Mouse (Mus musculus) kidney, postnatal 25 days (tissue): ENCODE data around the gene Snai3.

ENCODE experiments used
- DNase-seq, 2 experiments: peaks; one replicate each; pipeline ENCODE4 v3.0.0; 2021; ENCODE audit warnings: mixed read lengths in 2 of 2

Snai3 gene

DNA sequence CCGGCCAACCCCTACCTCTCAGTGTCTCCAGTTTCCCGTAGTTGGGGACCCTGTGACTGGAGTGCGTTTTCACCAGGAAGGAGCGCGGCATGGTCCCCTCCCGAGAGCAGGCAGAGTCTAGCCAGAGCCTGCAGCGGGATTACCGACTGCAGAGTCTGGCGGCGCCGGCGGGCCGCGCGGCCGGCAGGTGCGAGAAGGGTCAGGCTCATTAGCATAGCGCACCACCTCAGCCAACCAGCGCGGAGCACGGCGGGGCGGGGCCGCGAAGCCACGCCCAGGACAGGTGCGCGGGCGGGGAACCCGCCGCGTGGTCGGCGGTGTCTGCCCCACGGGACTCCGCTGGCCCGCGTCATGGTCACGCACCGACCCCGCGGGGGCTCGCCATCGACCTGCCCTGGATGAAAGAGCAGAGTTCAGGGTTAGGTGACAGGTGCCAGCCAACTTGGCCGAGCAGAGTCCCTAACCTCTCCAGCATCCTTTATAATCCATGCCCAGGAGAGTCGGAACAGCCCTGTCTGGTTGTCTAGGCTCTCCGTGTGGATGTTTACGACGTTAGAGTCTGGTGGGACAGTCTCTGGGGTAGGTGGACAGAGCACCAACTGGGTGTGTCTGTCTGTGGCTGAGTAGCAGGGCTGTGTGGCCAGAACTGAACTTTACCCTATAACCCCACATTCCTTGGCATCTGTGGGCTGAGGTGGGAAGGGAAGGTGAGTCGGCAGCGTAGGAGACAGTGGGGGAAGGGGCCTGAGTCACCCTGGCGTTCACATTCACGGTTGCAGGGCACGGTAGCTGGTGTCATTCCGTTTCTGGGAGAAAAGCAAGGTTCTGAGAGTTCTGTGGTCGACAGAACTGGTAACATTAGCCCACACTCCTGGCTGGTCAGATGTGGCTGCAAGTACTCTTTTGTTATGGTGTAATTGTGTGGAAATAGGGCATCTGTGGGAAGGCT lies at the start of gene Snai3:
Gene Snai3, minus strand, starts transcription at position 210 of the 949 bp plus-strand sequence.
- DNase-seq, result peak; percentile 78 to 92

DNA sequence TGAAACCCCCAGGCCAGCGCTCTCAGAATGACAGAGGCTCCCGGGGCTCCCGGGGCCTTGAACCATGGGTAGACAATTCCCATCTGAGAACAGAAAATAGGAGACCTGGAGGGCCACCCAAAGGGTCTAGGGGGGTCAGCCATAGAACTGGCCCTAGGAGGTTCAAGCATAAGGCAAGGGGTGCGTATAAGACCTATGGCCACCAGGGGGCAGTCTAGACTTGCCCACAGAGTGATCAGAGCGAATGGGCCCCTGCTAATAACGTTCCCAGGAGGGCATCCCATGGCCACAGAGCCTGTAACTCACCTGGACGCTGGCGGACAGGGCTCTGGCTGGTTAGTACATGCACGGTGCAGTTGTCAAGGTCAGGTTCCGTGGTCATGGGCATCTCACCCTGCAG lies 40.3 kb upstream of the Snai3 start:
- peak; percentile 85 to 88 for DNase-seq

DNA sequence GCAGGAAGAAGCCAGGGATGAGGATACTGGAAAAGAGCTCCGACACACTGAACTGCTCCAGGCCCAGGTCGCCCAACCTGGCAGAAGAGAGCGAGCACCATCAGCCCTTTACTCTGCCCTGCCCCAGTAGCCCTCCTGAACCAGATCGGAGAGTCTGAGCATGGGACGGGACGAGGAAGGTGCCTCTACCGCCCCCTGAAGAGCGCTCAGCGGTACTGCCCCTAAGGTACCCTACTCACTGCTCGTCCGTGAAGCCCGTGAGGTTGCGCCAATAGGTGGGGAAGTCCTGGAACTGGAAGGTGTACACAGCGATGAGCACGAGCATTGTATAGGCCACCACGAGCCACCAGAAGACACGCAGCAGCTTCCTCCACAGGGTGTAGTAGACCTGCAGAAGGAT lies 37.4 kb upstream of the Snai3 start:
- DNase-seq, result no peak

DNA sequence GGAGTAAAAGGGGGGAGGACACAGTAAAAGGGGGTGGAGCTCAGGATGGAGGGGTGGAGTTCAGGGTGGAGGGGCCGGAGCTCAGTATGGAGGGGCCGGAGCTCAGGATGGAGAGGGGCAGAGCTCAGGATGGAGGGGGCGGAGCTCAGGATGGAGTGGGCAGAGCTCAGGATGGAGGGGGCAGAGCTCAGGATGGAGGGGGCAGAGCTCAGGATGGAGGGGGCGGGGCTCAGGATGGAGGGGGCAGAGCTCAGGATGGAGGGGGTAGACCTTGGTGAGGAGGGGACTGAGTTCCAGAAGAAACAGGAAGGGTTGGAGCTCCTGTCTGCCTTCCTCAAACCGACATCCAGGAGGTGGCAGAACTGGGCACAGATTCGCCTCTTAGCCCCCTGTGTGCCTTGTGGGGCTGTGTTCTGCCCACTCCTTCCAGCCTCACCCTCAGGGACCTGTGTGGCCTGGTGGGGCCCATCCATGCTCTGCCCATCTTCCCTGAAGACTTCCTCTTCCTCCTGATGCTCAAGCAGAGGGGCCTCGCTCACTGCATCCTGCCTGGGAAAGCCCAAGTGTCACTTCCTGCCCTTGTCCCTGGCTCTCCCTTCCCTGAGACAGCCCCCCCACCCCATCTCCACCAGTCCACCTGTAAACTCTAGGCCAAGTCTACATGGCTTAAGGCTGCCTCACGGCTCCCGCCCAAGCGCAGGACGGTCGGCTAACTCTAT lies 36.6 kb upstream of the Snai3 start:
- peak; percentile 54 to 68 for DNase-seq

DNA sequence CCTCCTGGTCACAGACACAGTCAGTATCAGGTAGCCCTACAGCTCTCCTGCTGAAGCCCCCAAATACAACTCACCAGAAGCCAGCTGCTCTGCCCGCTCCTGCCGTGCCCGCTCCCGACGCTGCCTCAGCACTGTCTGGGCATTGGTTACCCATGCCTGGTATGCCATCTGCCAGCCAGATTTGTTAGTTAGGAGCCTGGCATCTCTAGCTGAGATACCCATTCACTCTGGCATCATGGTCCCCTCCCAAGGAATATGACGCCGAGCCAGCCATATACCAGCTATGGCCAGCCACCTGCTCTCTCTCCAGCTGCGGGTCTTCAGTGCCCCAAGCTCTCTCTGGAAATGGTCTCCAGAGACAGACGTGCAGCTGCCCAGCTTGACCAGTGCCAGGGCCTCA lies 27.9 kb upstream of the Snai3 start:
- no peak for DNase-seq

DNA sequence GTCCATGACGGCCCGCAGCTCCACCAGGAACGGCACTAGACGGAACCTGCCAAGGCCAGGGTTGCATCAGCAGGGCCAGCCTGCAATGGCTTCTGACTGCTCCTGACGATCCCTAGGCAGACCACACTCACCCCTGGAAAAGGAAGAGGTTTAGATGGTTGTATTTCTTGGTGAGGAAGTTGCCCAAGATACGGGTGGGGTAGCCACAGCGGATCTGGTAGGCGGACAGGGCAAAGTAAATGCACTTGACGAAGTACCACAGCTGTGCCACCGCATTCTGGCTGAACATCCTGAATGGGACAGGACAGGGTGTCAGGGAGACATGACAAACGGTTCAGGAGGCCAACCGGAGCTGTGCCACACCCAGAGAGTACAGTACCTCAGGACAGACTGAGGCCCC lies 24.3 kb upstream of the Snai3 start:
- no peak for DNase-seq

DNA sequence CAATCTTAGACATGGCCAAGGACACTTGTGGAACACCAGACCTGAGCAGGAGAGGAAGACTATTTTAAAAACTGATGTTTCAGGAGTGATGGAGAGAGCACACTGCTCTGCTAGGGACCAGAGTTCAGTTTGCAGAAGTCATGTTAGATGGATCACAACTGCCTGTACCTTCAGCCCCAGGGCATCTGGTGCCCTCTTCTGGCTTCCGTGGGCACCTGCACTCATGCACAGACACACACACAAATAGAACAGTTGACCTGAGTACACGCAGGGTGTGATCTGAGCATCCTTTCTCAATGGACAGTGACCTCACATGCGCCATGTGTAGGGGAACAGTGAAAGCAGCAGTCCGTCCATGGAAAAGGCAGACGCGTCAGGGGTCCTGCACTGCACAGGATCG lies 23.3 kb upstream of the Snai3 start:
- no peak for DNase-seq

DNA sequence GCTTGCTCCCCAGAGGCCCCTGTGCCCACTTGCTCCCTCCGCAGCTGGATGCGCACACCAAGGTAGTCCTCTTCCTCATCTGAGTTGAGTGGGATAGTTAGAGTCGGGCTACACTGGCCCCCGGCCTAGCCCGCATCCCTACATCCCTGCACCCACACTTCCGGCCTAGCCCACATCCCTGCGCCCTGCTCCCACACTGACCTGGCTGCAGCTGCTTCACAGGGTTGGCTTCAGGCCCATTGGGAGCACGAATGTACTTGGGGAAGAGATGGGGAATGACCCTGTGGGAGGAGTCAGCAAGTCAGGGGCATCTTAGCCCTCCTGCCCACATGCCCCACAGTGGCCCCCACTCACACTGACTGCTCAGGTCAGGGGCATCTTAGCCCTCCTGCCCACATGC lies 21.9 kb upstream of the Snai3 start:
- DNase-seq, result no peak

DNA sequence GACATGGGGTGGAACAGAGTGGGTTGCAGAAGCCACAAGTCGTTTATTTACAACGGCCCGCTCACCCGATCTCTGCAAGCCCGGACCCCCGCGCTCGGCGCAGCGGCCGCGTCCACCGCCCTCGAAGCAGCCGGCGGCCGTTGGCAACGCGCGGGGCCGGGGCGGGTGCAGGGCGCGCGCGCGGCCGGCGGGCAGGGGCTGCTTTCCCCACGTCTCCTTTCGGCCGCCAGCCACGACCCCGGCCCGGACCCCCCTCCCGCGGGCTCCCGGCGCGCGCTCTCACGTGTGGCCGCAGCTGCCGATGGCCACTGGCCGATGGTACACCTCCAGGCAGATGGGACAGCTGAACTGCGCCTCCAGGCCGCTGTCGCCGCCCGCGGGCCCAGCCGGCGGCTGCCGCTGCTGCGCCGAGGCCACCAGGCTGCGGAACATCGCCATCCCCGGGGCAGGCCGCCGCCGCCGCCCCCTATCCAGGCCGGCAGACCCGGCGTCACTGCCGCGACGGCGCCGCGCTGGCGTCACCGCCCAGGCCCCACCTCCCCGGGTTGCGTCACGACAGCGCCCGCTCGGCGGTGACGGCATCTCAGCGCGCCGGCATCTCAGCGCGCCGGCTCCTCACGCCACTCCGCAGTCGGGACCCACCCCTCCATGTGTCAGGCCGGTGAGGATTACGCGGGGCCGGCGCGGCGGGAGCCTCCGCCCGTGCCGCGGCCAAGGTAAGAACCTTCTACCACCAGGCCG lies 15.2 kb upstream of the Snai3 start, which contains the start of the genes Rnf166 and Ctu2:
Gene Rnf166, minus strand, starts transcription at position 485 of the 741 bp plus-strand sequence.
Gene Ctu2, plus strand, starts transcription at position 564 of the 741 bp plus-strand sequence.
- DNase-seq, result peak; percentile 89 to 95

DNA sequence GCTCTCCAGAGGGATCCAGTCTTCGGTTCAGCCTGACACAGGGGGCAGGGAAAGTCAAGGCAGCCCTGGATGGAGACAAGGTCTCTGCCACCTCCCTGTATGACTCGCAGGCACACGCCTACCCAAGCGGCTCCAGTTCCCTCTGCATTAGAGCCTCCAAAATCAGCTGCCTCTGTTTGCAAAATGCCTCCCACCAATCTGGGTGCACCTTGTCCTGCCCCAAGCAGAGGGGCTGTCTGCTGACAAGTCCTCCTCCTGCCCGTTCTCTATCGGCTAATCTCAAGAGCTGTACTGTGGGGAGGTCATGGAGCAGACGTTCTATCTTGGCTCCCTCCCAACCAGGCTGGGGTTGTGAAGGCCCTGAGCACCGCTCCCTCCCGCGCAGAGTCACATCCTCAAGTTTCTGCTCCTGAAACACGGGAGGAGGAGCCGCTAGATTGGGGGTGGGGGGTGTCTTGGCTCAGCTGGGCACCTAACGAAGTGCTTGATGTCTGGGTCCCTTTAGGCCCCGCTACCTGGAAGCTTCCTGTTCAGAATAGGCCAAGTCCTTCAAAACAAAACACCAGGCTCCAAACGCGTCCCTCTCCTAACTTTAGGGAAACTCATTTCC lies 14.5 kb upstream of the Snai3 start:
- peak; percentile 62 to 74 for DNase-seq

DNA sequence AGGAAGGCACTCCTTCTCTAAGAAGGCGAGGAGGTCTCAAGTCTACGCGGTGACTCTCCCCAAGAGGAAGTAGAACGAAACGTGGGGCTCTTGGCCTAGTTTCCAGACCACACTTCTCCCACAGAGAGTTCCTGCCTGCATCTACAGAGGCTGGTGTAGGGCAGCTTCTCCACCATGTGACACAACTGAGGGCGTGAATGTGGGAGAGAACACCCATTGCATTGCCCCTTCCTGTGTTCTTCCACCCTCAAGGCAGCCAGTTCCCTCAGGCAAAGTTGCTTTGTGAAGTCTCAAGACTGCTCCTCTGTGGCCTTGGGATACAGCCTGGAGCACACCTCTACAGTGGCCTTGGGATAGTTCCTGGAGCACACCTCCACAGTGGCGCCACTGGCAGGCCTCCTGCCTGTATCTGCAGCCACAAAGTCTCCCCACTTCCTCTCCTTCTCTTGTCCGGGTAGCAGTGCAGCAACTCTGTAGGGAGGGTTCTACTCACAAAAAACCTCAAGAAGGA lies 13.4 kb upstream of the Snai3 start:
- DNase-seq, result no peak

DNA sequence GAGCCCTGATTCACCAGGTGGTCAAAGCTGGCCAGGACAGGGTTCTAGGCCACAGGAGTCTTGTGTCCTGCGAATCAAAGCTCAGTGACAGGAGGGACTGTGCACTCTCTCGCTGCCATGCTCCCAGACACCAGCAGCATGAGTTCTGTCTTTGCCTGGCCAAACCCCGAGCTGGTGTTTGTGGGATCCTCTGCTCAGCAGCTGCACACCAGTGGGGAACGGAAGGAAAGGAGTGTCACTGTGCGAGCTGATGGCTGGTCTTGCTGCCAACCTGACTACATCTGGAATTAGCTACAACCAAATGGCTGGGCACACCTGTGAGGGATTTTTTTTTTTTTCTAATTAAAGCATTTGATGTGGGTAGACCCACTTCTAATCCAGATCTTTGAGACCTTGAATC lies 10.2 kb upstream of the Snai3 start:
- no peak for DNase-seq

DNA sequence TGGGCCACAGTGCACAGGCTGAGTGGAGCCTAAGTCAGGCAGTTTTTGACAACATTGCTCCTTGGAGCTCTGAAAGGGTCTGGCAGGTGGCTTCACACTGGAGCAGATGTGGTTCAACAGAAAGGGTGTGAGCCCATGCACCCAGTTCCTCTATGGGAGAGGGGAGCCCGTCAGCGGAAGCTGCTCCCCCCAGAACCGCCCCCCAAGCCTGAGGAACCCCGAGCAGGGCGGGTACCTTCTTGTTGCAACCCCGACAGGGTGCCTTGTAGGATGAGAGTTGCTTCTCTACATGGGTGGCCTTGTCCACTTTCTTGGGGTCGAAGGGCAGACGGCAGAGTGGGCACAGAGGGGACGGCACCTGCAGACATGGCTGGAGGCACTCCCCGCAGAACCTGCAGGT lies 9.4 kb upstream of the Snai3 start:
- no peak for DNase-seq

DNA sequence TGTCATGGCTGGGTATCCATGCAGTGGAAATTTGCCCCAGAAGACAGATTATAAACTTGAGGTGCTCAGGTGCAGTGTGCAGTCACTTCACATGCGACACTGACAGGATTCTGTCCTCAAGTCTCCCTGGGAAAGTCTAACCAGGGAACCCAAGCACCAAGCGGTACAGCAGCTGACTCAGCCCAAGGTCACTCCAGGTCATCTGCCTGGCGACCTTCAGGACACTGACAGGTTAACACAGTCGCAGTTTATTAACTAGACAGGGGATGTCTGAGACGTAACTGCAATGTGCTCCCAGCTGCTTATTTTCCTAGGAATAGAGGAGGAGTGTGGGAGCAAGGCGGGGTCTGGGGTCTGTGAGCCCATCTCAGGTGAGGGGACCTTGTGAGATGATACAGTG lies 8.9 kb upstream of the Snai3 start:
- no peak for DNase-seq

DNA sequence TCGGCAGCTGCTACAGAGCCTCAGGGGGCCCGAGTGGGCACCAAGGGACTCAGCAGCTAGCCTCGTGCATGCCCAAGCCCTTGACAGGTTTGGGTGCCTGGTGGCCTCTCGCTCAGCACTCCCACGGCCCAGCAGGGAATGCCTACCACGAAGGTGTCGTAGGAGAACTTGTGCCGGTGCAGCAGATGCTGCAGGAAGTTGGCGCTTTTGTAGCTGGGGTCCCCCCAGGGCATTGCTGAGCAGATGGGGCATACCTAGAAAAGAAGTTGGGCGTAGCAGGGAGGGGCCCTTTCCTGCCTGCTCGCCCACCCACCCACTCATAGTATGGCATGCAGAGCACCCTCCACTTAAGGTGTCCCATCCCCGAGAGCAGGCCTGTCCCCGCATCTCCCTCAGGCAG lies 7.3 kb upstream of the Snai3 start:
- DNase-seq, result no peak

DNA sequence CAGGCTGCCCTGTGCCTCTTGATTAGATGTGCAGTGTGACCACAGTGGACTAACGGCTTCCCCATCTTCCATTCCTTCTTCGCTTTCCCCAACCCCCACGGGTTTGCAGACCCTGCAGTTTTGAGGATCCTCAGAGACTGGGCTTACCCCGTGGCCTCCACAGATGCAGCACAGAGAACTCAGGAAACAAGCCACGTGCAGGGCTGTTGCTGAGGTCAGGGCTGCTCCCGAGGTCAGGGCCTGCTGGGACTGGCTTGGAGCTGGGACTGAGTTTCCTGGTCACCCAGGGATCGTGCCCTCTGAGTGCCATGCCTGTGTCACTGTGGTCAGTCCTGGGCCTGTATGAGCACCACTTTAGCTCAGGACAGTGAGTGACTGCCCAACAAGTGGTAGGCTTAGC lies 4.5 kb upstream of the Snai3 start:
- no peak for DNase-seq

DNA sequence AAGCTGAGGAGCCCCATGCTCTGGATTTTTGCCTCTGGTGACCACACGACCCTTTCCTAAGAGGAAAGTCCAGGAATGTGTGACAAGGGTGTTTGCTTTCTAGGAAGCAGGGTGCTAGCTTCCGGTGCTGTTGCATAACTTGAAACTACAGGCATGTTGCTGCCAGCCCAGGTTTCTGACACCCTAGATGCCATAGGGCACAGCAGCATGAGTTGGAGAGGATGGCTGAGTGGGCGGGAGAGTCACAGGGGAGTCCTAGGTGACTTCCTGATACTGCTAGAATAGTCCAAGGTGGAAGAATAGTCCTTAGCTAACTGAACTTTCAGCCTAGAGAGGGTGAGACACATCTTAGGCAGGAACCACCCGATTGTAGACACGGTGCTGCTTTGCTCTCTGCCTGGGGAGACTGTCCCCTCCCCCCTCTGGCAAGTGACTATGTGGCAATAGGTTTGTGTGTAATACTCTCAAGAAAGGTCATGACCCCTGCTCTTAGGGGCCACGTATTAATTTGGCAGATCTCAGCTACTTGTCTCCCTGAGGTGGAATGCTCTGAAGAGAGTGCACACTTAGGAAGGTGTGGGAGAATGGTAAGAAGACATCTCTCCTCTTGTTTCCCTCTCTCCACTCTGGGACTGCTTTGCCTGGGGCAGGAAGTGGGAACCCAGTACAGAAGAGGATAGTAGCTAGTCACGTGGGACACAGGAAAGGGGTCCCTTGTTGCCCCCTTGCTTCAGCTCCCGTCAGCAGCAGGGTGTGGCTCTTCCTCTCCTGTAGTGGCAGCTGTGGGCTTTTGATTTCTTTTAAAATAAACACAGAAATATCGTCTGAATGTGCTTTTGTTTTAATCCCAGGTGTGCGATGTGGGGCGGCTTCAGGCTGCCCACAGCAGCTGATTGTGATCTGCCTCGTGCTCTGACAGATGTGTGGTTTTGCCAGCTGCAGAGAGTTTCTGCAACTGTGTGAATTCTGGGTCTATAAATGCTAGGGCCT lies 3.4 kb upstream of the Snai3 start:
- no peak for DNase-seq

DNA sequence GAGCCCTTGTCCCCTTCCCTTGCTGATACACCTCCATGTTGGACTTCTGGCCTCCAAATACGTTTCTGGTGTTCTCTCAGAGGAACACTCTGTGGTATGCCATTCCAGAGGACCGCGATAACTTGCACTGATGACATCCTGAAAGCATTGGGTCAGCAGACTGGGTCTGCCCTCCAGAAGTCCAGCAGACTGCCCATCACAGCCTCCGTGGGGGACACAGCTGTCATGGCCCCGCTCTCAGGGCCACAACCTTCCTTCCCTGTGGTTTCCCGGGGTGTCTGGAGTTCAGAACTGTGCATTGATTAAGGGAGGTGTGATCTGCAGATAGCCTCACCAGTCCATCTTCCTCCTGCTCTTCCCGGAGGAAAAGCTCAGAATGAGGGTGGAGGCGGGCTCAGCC lies 2.0 kb upstream of the Snai3 start:
- DNase-seq, result no peak

DNA sequence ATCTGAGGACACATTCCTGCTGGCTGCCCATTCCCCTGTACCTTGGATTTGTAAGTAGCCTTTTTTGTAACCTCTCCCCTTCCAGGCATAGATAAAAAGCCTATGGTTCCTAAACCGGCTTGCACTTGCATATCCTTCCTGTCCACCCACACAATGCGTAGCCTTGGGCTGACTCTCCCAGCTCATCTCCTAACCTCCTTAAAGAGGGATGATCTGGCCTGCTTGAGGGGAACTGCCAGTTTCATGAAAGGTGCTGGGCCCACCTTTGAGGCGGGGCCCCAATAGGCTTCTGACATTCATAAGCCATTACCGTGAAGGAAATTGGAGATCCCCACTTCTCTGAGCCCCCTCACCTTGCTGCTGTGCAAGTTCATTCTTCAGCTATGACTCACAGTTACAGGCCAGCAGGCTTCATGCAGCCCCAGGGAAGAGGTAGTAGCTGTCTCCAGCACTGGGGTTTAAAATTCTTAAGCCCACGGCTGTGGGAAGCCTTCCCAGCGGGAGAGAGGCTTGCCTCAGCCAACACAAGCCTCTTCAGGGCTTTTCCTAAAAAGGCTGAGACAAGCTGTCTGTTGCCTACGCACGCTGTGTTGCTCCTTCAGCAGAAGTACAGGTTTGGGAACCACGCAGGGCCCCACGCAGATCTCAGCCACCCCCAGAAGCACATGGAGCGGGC lies 1.1 kb upstream of the Snai3 start:
- no peak for DNase-seq

DNA sequence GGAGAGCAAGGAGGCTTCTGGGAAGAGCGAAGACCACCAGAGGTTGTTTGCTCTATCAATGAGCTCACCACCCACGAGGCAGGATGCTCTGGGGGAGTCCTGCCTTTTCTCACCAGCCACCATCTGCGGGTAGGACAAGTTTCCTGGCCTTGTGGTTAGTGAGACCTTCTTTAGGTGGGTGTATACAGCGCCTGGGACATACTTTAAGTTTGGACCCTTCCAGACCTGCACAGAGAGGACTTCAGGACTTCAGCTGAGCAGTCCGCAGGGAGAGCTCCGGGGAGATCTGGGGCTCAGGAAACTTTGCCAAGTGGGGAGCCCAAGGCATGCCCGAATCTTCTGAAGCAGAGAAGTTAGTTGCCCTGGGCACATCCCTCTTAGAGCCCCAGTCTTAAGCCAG lies 543 bp downstream of the Snai3 start:
- DNase-seq, result no peak
